Mouse (Mus musculus): Measurements from ENCODE around the gene Abcb9. TPM values are rescaled to one million over a fixed set of nuclear protein-coding genes. Genes with fewer than 3 reads are reported as not detected.
A peak's percentile ranks its signal among the peaks of the same experiment; 100 is the strongest.

Gene Abcb9
- polyA plus RNA-seq, 1 experiment from 2014 or later = 4.0 TPM

DNA sequence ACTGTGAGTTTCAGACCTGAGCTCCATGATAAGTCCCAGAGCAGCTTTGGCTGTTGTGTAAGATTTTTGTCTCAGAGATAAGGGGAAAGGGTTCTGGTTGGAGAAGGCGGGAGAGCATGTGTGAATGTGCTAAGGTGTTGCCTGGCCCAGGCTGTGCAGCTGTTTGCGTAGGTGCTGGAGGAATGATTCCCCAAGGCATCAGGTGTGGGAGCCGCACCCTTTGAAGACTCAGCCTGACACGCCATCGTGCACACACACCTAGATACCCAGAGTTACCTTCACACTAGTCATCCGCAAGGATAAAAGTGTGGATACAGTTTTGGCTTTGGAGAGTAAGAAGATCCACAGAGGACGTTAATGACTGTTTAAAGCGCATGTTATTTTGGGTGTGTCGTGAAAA, 60.2 kb downstream of the Abcb9 start:
- H3K27ac ChIP-seq (ENCODE audit: low read depth, low read length) = no peak overlapping the region
- H3K36me3 ChIP-seq (ENCODE audit: control insufficient read depth, insufficient read depth) = no peaks in the 10 kb centered on the region
- 60% methylated on average over 9 of the region's 9 CpGs for WGBS

DNA sequence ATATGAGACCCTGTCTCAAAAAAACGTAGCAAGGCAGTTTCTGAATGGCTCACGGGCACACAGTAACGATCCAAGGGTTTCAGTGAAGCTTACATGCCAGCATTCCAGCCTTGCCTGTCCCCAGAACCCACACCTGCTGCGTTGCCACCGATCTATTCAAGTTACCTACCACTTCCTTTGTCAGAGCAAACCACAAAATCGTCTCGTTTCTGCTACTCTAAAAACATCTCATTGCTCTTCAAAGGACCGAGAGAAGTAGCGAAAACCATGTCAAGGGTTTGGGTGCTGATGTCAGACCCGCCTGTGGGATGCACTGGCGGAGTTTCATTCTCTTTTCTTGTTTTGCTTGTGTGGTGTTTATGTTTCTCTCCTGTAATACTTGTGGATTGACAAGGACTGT, 61.1 kb downstream of the Abcb9 start:
- peaks cover 2% of the 10 kb centered on the region; the same call in 1 of the 2 replicates for H3K4me1 ChIP-seq (replicated peaks; ENCODE audit: control insufficient read depth, insufficient read depth, low read length)
- H3K4me2 ChIP-seq (replicated peaks; ENCODE audit: low read depth) = no peak overlapping the region
- no peaks in the 10 kb centered on the region for H3K36me3 ChIP-seq (ENCODE audit: control insufficient read depth, insufficient read depth)
- 75% methylated on average over 11 of the region's 11 CpGs for WGBS
- H3K27me3 ChIP-seq (replicated peaks; ENCODE audit: control insufficient read depth, insufficient read depth, low read length) = no peaks in the 10 kb centered on the region
- no peak overlapping the region for H3K4me3 ChIP-seq (ENCODE audit: low read depth, low read length)
- no peak overlapping the region for H3K9ac ChIP-seq (ENCODE audit: low read depth, low read length)
- no peak overlapping the region for H3K27ac ChIP-seq (ENCODE audit: low read depth, low read length)
- H3K9me3 ChIP-seq (ENCODE audit: control insufficient read depth) = no peaks in the 10 kb centered on the region
- TF ChIP-seq CTCF (IDR thresholded peaks at IDR 0.05; ENCODE audit: low read depth) = no peak
- no peak for ATAC-seq

More for the DNA sequence above, 60.2 kb downstream of the Abcb9 start:
- TF ChIP-seq CTCF (IDR thresholded peaks at IDR 0.05; ENCODE audit: low read depth) = no peak
- H3K4me2 ChIP-seq (replicated peaks; ENCODE audit: low read depth) = no peak overlapping the region
- H3K4me3 ChIP-seq (ENCODE audit: low read depth, low read length) = no peak overlapping the region
- ATAC-seq = no peak
- H3K9ac ChIP-seq (ENCODE audit: low read depth, low read length) = no peak overlapping the region
- no peaks in the 10 kb centered on the region for H3K27me3 ChIP-seq (replicated peaks; ENCODE audit: control insufficient read depth, insufficient read depth, low read length)
- H3K9me3 ChIP-seq (ENCODE audit: control insufficient read depth) = no peaks in the 10 kb centered on the region
- H3K4me1 ChIP-seq (replicated peaks; ENCODE audit: control insufficient read depth, insufficient read depth, low read length) = no peaks in the 10 kb centered on the region

DNA sequence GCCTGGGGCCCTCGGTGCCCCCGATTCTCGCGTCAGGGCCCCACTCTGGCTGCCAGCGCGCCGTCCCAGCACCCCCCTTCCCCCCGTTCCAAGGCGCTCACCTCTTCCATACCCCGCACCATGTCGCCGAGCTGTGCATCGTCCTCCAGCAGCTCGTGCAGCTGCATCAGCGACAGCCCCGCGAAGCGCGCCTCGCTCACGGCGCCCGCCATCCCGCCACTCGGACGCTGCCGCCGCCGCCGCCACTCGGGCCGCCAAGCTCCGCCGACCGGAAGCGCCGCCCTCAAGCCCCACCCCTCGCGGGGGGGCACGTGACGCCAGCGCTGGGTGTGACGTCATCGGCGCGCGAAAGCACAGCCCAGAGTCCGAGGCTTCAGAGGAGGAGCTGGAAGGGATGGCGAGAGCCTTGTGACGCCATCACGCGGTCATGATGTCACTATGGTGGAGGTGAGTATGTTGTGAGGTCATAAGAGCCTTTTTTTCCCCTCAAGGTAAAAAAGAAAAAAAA, 63.5 kb downstream of the Abcb9 start, which contains the start of gene Vps37b:
TSS of gene Vps37b (minus strand) at position 270 of the 508 bp plus-strand sequence.
- TF ChIP-seq CTCF (IDR thresholded peaks at IDR 0.05; ENCODE audit: low read depth) = no peak
- no peaks in the 10 kb centered on the region for H3K36me3 ChIP-seq (ENCODE audit: control insufficient read depth, insufficient read depth)
- H3K4me2 ChIP-seq (replicated peaks; ENCODE audit: low read depth) = peak within 1 kb of the TSS; percentile 89
- H3K4me1 ChIP-seq (replicated peaks; ENCODE audit: control insufficient read depth, insufficient read depth, low read length) = peaks cover 5% of the 10 kb centered on the region; the same call in 1 of the 2 replicates
- peak within 1 kb of the TSS; percentile 86 for H3K9ac ChIP-seq (ENCODE audit: low read depth, low read length)
- H3K4me3 ChIP-seq (ENCODE audit: low read depth, low read length) = peak within 1 kb of the TSS; percentile 93
- under 1% methylated on average over 52 of the region's 52 CpGs for WGBS
- no peaks in the 10 kb centered on the region for H3K27me3 ChIP-seq (replicated peaks; ENCODE audit: control insufficient read depth, insufficient read depth, low read length)
- peak; percentile 85 for ATAC-seq
- H3K9me3 ChIP-seq (ENCODE audit: control insufficient read depth) = no peaks in the 10 kb centered on the region
- H3K27ac ChIP-seq (ENCODE audit: low read depth, low read length) = peak within 1 kb of the TSS; percentile 88

DNA sequence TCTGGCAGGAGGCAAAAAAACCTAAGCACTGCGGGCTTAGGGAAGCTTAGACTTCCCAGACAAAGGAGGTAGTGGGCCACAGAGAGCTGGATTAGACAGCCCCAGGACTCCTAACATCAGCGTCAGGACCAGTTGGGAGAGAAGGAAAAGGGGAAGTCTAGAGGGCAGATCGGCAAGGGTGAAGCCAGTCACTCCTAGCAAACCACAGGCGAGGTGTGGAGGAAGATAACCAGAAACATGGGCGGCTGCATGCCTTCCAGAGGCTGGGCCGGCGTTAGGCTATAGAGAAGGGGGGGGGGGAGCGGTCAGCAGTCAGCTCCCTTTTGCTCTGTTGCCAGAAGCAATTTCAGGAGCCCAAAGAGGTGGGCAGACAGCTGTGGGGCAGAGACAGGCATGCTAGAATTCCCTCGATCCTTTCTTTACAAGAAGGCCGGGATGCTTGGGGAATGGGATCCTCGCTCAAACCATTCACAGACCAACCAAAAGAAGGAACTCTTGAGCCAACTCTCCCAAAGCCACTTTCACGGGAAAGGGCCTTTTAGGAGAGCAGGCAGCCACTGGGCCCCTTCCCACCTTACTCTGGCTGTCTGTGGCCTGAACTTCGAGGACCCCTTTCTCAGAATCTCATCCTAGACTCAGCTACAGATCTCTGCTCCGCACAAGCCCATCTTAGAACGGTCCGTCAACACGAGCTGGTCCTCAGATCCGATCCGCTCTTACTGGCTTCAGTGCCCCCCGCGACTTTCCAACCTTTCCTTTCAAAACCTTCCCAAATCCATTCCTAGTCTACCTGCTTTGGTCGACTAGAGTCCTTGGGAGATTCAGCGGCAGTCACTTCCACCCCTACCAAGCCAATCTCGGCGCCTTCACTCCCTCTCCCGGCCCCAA, 64.3 kb downstream of the Abcb9 start:
- no peak for ATAC-seq
- WGBS = 2% methylated on average over 25 of the region's 26 CpGs

DNA sequence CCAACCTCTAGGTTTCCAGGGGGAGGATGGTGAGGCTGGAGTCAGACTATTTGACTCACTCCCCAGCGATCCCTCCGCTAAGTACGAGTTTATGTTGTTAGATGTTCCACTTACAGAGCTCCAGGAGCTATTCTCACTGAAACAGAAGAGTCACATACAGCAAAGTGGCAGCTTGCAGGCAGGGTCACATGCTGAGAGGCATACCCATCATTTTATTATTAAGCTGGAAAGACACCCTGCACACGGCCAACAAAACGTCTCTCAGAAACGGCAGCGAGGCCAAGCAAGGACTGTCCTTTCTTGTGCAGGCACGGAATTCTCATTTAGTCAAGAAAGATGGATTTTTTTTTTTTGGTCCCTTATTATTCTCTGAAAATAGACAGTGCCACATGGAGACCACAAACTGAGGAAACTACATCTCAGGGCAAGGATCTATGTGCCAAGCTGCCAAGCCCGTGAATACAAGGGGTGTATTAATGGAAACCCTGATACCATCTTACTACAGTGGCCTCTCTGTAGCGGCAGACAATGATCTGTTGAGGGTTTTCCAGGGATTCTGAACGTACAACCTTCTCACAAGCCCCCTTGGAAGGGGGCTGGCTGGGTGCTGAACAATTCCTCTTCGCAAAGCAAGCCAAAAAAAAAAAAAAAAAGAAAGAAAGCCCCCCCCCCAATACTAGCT, 65.1 kb downstream of the Abcb9 start:
- peak overlapping the region; percentile 88 for H3K27ac ChIP-seq (ENCODE audit: low read depth, low read length)
- H3K4me1 ChIP-seq (replicated peaks; ENCODE audit: control insufficient read depth, insufficient read depth, low read length) = peaks cover 5% of the 10 kb centered on the region; the same call in 1 of the 2 replicates
- 43% methylated on average over 12 of the region's 12 CpGs for WGBS
- ATAC-seq = no peak
- no peaks in the 10 kb centered on the region for H3K27me3 ChIP-seq (replicated peaks; ENCODE audit: control insufficient read depth, insufficient read depth, low read length)
- H3K9me3 ChIP-seq (ENCODE audit: control insufficient read depth) = no peaks in the 10 kb centered on the region
- peak overlapping the region; percentile 93 for H3K4me3 ChIP-seq (ENCODE audit: low read depth, low read length)
- H3K36me3 ChIP-seq (ENCODE audit: control insufficient read depth, insufficient read depth) = peaks cover 9% of the 10 kb centered on the region; the same call in 1 of the 2 replicates
- H3K4me2 ChIP-seq (replicated peaks; ENCODE audit: low read depth) = peak overlapping the region; percentile 89
- H3K9ac ChIP-seq (ENCODE audit: low read depth, low read length) = peak overlapping the region; percentile 86; the same call in 1 of the 2 replicates
- TF ChIP-seq CTCF (IDR thresholded peaks at IDR 0.05; ENCODE audit: low read depth) = no peak

More for the DNA sequence above, 64.3 kb downstream of the Abcb9 start:
- H3K4me1 ChIP-seq (replicated peaks; ENCODE audit: control insufficient read depth, insufficient read depth, low read length) = peaks cover 5% of the 10 kb centered on the region; the same call in 1 of the 2 replicates
- no peak for TF ChIP-seq CTCF (IDR thresholded peaks at IDR 0.05; ENCODE audit: low read depth)
- peak overlapping the region; percentile 93 for H3K4me3 ChIP-seq (ENCODE audit: low read depth, low read length)
- H3K36me3 ChIP-seq (ENCODE audit: control insufficient read depth, insufficient read depth) = peaks cover 3% of the 10 kb centered on the region; the same call in 1 of the 2 replicates
- H3K27me3 ChIP-seq (replicated peaks; ENCODE audit: control insufficient read depth, insufficient read depth, low read length) = no peaks in the 10 kb centered on the region
- H3K4me2 ChIP-seq (replicated peaks; ENCODE audit: low read depth) = peak overlapping the region; percentile 89
- peak overlapping the region; percentile 86 for H3K9ac ChIP-seq (ENCODE audit: low read depth, low read length)
- no peaks in the 10 kb centered on the region for H3K9me3 ChIP-seq (ENCODE audit: control insufficient read depth)
- H3K27ac ChIP-seq (ENCODE audit: low read depth, low read length) = peak overlapping the region; percentile 88

Measured in intestine, postnatal 0 days (tissue).